Mouse (Mus musculus) stomach, embryonic 16.5 days (tissue): Measurements from ENCODE around the gene C2cd5. TPM values are rescaled to one million over a fixed set of nuclear protein-coding genes. Genes with fewer than 3 reads are reported as not detected.
"Not testable (repeated sequence)": the region's sequence is repeated elsewhere in the genome, so short reads cannot be mapped to it uniquely, and the experiment has no call there.

Experiments
- ATAC-seq: fragments of 200-750 bp; cut with Nextera tagmentation; 2 replicates; pipeline ENCODE4 v1.8.0; 2017; ENCODE audit warnings: moderate number of reproducible peaks, moderate TSS enrichment; ENCODE audit not compliant: insufficient read depth, low FRiP score
- H3K27ac ChIP-seq: fragments of 300-500 bp; sonication (generic); 2 replicates; pipeline ENCODE4 v1.5.1; 2014; ENCODE audit warnings: low read length
- H3K27me3 ChIP-seq: fragments of 300-500 bp; sonication (generic); 2 replicates; pipeline ENCODE4 v1.6.1; 2014; ENCODE audit warnings: low read length, control low read depth, mixed read lengths; ENCODE audit not compliant: control insufficient read depth, insufficient read depth
- H3K36me3 ChIP-seq: fragments of 300-500 bp; sonication (generic); 2 replicates; pipeline ENCODE4 v1.6.1; 2014; ENCODE audit warnings: low read length; ENCODE audit not compliant: control insufficient read depth, insufficient read depth
- H3K4me1 ChIP-seq: fragments of 300-500 bp; sonication (generic); 2 replicates; pipeline ENCODE4 v1.6.1; 2014; ENCODE audit warnings: low read length, control low read depth, mixed read lengths; ENCODE audit not compliant: control insufficient read depth, insufficient read depth
- H3K4me2 ChIP-seq: fragments of 300-500 bp; sonication (generic); 2 replicates; pipeline ENCODE4 v1.6.1; 2014; ENCODE audit warnings: low read depth, low read length, mixed read lengths
- H3K4me3 ChIP-seq: fragments of 300-500 bp; sonication (generic); replicated peaks from 2 replicates; pipeline ENCODE4 v1.5.1; 2014; ENCODE audit warnings: mild to moderate bottlenecking, low read length
- H3K9ac ChIP-seq: fragments of 300-500 bp; sonication (generic); 2 replicates; pipeline ENCODE4 v1.6.1; 2014; ENCODE audit warnings: low read length
- H3K9me3 ChIP-seq: fragments of 300-500 bp; sonication (generic); replicated peaks from 2 replicates; pipeline ENCODE4 v1.6.1; 2016; ENCODE audit warnings: low read length, control low read depth; ENCODE audit not compliant: control insufficient read depth
- WGBS: fragments of 180-500 bp; shearing (Covaris S2); extraction: QIAGEN DNeasy Blood & Tissue Kit; methylation state at CpG from one replicate; pipeline ENCODE4 v1.1.7; 2014; 5-methylcytosine and 5-hydroxymethylcytosine counted together
- polyA plus RNA-seq: library from polyadenylated mRNA; unstranded; fragments of >200 nt; fragmentation: Nextera tagmentation; extraction: Ambion mirVana; gene quantifications from 2 replicates; pipeline ENCODE4 v1.2.1, GENCODE M21; 2015

C2cd5 gene
- polyA plus RNA-seq, 1 experiment from 2014 or later = 23.5 TPM

- H3K4me1 ChIP-seq = peaks cover 2% of the 10 kb centered on the region
- no peaks in the 10 kb centered on the region for H3K36me3 ChIP-seq
- WGBS = 54% methylated on average over 7 of the region's 7 CpGs
- H3K4me3 ChIP-seq = no peak overlapping the region
- no peak overlapping the region for H3K27ac ChIP-seq
- H3K27me3 ChIP-seq = no peaks in the 10 kb centered on the region
- no peak for ATAC-seq
- no peak overlapping the region for H3K9ac ChIP-seq
- no peak overlapping the region for H3K4me2 ChIP-seq
- H3K9me3 ChIP-seq = no peaks in the 10 kb centered on the region
Measured at GRCm38 (mm10) chr6:142991391-142992059, 108.4 kb downstream of the C2cd5 start.

GRCm38 (mm10) chr6:142990516-142990915 is 109.4 kb downstream of the C2cd5 start:
- Histone ChIP-seq H3K4me3 (no peak overlapping the region), H3K4me2 (no peak overlapping the region), H3K27ac (no peak overlapping the region), H3K4me1 (peaks cover 2% of the 10 kb centered on the region), H3K27me3 (no peaks in the 10 kb centered on the region), H3K36me3 (no peaks in the 10 kb centered on the region), H3K9me3 (no peaks in the 10 kb centered on the region), H3K9ac (no peak overlapping the region)
- 78% methylated on average over 9 of the region's 9 CpGs for WGBS
- ATAC-seq = no peak

DNA sequence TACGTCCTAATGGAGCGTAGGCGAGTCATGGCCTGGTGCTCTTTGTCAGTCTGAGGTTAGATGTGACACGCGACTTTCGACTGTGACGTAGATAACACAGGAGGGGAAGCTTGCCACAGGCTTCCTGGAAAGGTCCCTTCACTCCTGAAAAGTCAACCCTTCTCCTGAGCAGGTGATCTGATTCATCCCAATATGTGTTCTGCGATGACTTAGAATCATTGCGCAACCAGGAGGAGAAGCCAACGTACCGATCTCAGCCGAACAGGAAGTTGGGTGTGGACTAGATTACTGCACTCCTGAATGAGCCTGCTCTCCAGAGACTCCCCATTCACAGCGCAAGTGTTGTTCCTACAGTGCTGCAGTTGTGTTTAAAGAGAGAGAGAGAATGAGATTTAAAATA is 110.4 kb downstream of the C2cd5 start:
- peaks cover 2% of the 10 kb centered on the region for H3K4me1 ChIP-seq
- no peak for ATAC-seq
- no peaks in the 10 kb centered on the region for H3K36me3 ChIP-seq
- WGBS = 75% methylated on average over 13 of the region's 13 CpGs
- no peaks in the 10 kb centered on the region for H3K9me3 ChIP-seq
- H3K4me3 ChIP-seq = no peak overlapping the region
- H3K4me2 ChIP-seq = no peak overlapping the region
- no peaks in the 10 kb centered on the region for H3K27me3 ChIP-seq
- H3K9ac ChIP-seq = no peak overlapping the region
- no peak overlapping the region for H3K27ac ChIP-seq

- WGBS = 25% methylated on average over 10 of the region's 10 CpGs
- Histone ChIP-seq H3K36me3 (no peaks in the 10 kb centered on the region), H3K9me3 (no peaks in the 10 kb centered on the region), H3K9ac (no peak overlapping the region), H3K27me3 (no peaks in the 10 kb centered on the region), H3K27ac (no peak overlapping the region), H3K4me2 (no peak overlapping the region), H3K4me3 (no peak overlapping the region), H3K4me1 (peaks cover 1% of the 10 kb centered on the region; the same call in 1 of the 2 replicates)
- ATAC-seq = no peak
Measured at GRCm38 (mm10) chr6:142988753-142989152, 111.2 kb downstream of the C2cd5 start.

- no peaks in the 10 kb centered on the region for H3K27me3 ChIP-seq
- H3K4me2 ChIP-seq = no peak overlapping the region
- no peak for ATAC-seq
- 68% methylated on average over 6 of the region's 6 CpGs for WGBS
- no peak overlapping the region for H3K9ac ChIP-seq
- H3K4me1 ChIP-seq = no peaks in the 10 kb centered on the region
- no peaks in the 10 kb centered on the region for H3K9me3 ChIP-seq
- no peak overlapping the region for H3K27ac ChIP-seq
- H3K4me3 ChIP-seq = no peak overlapping the region
- no peaks in the 10 kb centered on the region for H3K36me3 ChIP-seq
Measured at GRCm38 (mm10) chr6:142988231-142988630, 111.7 kb downstream of the C2cd5 start.

DNA sequence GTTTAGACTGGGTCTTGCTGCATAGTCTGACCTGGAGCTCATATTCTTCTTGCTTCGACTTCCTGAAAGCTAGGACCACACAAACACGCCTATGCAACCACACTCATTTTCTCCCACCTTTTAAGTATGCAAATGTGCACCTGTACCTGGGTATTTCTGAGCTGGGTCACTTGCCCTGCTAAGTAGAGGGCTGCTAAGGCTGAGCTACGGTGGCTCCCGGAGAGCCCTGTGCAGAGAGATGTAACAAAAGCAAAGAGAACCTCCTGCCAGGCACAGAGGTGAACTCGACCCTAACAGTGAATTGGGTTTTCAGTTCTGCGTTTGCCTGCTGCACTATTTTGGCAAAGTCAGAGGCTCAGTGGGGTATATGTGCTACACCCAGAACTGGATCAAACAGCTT is 112.3 kb downstream of the C2cd5 start:
- no peak for ATAC-seq
- Histone ChIP-seq H3K27me3 (no peaks in the 10 kb centered on the region), H3K27ac (no peak overlapping the region), H3K4me3 (no peak overlapping the region), H3K4me1 (no peaks in the 10 kb centered on the region), H3K4me2 (no peak overlapping the region), H3K36me3 (no peaks in the 10 kb centered on the region), H3K9me3 (no peaks in the 10 kb centered on the region), H3K9ac (no peak overlapping the region)
- 67% methylated on average over 6 of the region's 6 CpGs for WGBS

GRCm38 (mm10) chr6:142986706-142987105 is 113.2 kb downstream of the C2cd5 start:
- H3K36me3 ChIP-seq, H3K9me3 ChIP-seq, H3K4me1 ChIP-seq, ATAC-seq, H3K9ac ChIP-seq, H3K4me3 ChIP-seq, H3K4me2 ChIP-seq, H3K27ac ChIP-seq, H3K27me3 ChIP-seq: not testable (repeated sequence)
- 82% methylated on average over 9 of the region's 9 CpGs for WGBS

- not testable (repeated sequence) for H3K9ac ChIP-seq, H3K36me3 ChIP-seq, H3K27ac ChIP-seq, H3K4me1 ChIP-seq, H3K27me3 ChIP-seq, H3K4me2 ChIP-seq, H3K9me3 ChIP-seq, H3K4me3 ChIP-seq, ATAC-seq
- WGBS = 82% methylated on average over 9 of the region's 9 CpGs
Measured at GRCm38 (mm10) chr6:142985561-142986238, 114.2 kb downstream of the C2cd5 start.

DNA sequence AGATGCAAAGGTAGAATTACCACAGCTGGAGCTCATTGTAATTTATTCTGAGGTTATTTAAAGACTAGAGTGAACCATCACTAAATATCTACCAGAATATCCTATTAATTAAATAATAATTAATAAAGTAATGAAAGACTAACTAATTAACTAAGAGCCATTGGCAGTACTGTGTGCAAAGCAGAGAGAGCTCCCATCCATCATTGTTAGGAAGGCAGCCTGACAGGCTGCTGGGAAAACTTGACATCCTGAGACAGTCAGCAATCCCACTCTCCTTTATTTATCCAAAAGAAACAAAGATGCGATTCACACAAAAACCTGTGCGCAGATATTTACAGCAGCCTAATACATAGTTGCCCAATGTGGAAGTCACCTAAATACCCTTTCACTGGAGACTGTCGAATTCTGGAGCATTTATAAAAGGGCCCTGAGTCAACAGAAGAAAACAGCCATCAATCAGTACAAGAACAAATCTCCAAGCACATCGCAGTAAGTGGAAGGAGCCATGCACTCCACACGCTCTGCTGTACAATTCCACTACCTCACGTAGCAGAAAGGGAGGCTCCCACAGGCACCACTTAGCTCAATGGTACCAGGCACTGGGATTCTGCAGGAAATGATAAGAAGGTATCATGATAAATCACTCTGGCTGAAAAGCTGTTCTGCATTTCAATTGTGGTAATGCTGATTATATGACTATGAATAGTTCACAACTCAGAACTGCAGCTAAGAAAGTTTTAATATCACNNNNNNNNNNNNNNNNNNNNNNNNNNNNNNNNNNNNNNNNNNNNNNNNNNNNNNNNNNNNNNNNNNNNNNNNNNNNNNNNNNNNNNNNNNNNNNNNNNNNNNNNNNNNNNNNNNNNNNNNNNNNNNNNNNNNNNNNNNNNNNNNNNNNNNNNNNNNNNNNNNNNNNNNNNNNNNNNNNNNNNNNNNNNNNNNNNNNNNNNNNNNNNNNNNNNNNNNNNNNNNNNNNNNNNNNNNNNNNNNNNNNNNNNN is 120.0 kb downstream of the C2cd5 start:
- H3K4me1 ChIP-seq = no peaks in the 10 kb centered on the region
- no peaks in the 10 kb centered on the region for H3K36me3 ChIP-seq
- H3K9me3 ChIP-seq = no peaks in the 10 kb centered on the region
- WGBS = 11% methylated on average over 6 of the region's 6 CpGs
- no peaks in the 10 kb centered on the region for H3K27me3 ChIP-seq
- H3K9ac ChIP-seq = no peak overlapping the region
- H3K4me3 ChIP-seq = no peak overlapping the region
- no peak overlapping the region for H3K27ac ChIP-seq
- ATAC-seq = no peak
- no peak overlapping the region for H3K4me2 ChIP-seq
